Mouse (Mus musculus) right cerebral cortex, adult 2 months (tissue): ENCODE measurements around the gene Olfr403.
"Not testable (repeated sequence)": the region's sequence is repeated elsewhere in the genome, so short reads cannot be mapped to it uniquely, and the experiment has no call there.

Experiments
- DNase-seq, 2 experiments: peaks; one replicate each; pipeline ENCODE4 v3.0.0; 2021 to 2022; ENCODE audit warnings: low spot score in 2 of 2

Gene Olfr403

DNA sequence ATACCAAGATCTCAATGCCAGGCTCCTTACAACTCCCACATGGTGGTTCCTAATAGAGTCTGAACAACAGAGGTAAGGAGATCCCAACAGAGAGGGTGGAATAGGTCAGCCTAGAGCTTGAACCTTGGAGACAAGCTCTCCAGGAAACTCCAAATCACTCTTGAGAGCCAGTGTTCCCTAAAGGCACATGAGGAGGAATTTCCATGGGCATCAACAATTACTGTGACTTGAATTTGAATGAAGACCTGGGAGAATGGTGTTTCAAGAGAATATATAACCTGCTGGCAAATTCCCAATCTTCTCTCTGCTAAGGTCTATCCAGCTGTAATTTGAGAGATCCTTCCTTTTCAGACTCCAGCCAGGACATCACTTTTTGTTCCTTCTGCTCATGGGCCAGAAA is at the start of gene Olfr403:
Gene Olfr403, plus strand, starts transcription at position 301 of the 400 bp plus-strand sequence.
- DNase-seq: no peak

DNA sequence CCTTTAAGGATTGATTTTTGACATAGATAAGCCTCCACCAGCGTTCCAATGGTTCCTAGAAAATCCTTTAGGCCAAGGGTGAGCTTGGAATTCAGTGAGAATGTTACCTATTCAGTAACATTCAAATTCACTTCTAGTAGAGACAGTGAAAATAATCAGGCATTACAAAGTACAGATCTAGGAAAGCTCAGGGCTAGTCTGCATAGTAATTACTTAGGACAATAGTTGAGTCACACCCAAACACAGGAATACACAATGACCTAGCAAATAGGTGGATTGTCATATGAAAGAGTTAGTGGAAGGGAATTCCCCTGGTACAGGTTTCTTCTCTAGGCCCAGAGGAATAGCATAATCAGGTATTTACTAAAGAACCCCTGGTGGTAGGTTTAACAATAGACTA is 46.0 kb upstream of the Olfr403 start:
- DNase-seq: not testable (repeated sequence)

DNA sequence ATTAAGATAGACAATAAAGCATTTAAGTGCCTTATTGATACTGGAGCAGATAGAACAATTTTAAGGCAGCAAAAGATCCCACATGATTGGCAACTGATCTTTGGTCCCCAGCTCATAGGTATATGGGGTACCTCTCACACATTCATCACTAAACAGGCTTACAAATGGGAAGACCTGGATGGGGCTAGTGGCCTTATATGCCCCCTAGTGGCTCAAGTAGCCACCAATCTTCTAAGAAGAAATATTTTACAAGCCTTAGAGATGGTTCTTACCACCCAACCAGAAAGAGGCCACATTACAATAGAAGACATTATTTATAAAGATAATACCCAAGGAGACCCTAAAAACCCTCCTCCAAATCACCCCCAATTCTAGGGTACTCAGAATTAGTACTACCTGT is 40.2 kb upstream of the Olfr403 start:
- DNase-seq: no peak

DNA sequence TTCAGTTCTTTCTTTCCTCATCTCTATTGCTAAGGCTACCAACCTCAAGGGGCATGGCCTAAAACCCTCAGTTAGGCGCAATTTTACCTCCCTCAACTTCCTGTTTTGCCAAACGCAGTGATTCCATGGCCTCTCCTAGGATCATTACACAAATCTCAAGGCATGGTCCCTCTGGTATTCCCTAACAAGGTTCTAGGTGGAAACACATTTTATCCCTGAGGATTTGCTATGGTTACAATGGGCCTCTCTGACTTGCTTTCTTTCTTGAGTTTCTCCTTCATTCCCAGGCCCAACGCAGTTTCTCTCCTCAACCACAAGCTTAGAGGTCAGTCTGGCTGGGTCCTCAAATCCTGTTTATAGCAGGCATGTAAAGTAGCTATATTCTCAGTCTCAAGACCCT is 32.8 kb upstream of the Olfr403 start, which contains the start of gene Olfr402:
Gene Olfr402, plus strand, starts transcription at position 301 of the 400 bp plus-strand sequence.
- no peak for DNase-seq

DNA sequence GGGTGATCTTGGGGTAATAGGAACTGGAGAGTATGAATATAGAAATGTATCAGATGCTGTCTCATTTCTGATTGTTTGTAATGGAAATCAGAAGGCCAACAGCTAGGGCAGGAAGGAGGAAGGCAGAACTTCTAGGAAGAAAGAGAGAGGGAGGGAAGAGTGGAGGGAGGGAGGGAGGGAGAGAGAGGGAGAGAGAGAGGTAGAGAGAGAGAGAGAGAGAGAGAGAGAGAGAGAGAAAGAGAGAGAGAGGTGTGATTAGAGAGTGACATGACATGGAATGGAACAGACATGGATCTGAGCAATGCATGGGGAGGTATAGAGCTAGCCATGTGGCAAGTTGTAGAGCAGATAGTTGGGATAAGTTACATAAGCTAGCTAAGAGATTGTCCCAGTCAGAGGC is 17.3 kb upstream of the Olfr403 start:
- no peak for DNase-seq

DNA sequence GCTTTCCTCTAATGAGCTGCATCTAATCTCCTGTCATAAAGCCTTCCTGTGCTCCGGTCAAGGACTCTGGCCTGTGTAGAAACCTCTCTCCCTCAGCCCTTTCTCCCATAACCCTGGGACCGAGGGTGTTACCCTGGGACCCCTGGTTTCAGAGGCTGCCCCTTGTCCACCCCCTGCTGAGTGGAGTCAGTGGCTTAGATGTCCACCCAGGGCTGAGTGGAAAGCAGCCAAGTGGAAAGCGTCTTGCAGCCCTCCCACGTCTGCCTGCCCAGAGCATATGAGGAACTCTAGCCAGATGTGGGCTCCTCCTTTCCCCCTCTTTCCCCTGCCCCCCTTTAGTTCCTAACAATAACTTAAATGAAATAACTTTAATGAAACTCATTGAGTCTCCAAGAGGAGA is 2.9 kb upstream of the Olfr403 start:
- no peak for DNase-seq

DNA sequence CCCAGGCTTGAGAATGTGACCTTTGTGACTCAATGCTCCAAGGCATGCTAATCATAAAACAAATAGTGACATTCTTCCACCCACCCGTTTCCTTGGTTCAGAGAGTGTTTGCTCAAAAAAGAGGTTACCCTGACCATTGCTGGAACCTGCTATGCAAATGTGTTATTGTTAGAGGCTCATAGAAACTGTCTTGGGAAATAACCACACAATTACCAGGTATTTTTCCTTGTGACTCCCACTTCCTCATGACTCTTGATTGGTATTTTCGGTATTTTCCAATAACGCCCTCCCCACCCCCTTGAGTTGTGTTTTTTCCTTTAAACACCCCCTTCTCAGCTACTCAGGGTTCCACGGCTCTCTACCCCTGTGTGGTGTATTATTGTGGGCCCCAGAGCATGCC is 2.3 kb upstream of the Olfr403 start:
- no peak for DNase-seq

DNA sequence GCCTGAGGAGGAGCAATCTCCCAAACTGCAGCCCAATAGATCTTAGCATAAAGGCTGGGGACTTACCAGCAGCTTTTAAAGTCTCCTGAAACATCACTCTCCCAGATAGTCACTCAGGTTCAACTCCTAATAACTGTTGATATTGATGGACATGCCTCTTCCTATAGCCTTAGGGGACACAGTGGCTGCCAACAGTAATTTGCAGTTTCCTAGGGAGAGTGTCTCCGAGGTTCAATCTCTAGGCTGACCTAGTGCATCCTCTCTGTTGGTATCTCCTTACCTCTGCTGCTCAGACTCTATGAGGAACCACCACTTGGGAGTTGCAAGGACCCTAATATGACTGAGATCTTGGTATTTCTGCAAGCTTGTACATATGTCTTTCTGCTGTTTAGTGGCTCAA is 25.2 kb downstream of the Olfr403 start, which contains the start of gene Olfr43:
Gene Olfr43, minus strand, starts transcription at position 101 of the 400 bp plus-strand sequence.
- DNase-seq: no peak

DNA sequence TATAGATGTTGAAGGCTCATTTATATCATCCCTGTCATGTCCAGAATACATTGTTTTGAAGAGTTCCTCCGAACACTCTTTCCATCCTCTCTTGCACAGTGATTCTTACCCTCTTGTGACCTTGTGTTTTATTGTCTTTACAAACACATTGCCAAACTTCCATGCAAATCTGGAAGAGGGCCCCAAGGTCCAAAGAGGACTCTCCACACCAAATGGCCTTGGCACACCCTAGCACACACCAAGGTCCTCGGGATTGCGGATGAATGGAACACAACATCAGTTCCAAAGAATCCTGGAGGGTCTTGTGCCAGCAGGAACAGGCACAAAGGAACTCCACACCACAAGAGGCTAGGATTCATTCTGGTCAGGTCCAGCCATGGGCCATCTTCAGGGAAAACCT is 55.2 kb downstream of the Olfr403 start:
- no peak for DNase-seq
